Mouse (Mus musculus) erythroblast, embryonic 14.5 days (primary cell): ENCODE results near the gene Ppfia4.

Source experiments
- GATA1 ChIP-seq: IDR thresholded peaks from 2 replicates; pipeline ENCODE4 v1.6.1; 2012; ENCODE audit warnings: low read length, inconsistent platforms, mixed read lengths
- TAL1 ChIP-seq: IDR thresholded peaks from 3 replicates; pipeline ENCODE4 v1.6.1; 2012; ENCODE audit warnings: low read length, inconsistent platforms, mixed read lengths

GRCm38 (mm10) chr1:134374124-134374523, 41.4 kb upstream of the Ppfia4 start:
- TF ChIP-seq GATA1 = no peak
- no peak for TF ChIP-seq TAL1
